Mouse (Mus musculus): ENCODE results near the gene Car3.

DNA sequence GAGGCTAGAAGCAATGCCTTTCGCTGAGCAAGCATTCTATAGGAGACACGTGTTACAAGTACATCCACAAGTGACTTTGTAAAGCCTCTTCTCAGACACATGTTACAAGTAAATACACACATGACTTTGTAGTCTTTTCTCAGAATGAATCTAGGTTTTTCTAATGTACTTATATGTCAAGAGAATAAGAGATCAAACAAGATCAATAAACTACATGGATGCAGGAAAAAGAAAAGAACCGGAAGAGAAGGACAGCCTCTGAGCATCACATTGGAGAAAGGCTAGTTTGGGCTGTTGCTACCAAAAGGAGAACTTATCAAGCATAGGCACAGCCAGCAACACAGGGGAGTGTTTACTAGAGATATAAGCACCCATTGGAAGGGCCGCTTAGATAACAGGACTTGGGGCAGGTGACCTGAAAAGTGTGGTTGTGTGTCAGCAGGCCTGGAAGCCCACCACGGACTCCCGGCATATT lies 15.5 kb downstream of the Car3 start:
- TF ChIP-seq POLR2A (IDR thresholded peaks at IDR 0.05; ENCODE audit: insufficient read depth, low read length) (no peak), EP300 (IDR thresholded peaks at IDR 0.05; ENCODE audit: insufficient read depth, low read depth, low read length) (no peak), CTCF (IDR thresholded peaks at IDR 0.05; ENCODE audit: low read depth, low read length) (no peak)

All from ES-Bruce4 (cell line).